Mouse (Mus musculus): ENCODE results near the gene Dnah2. TPM values are rescaled to one million over a fixed set of nuclear protein-coding genes. Genes with fewer than 3 reads are reported as not detected.
"Not testable (repeated sequence)": the region's sequence is repeated elsewhere in the genome, so short reads cannot be mapped to it uniquely, and the experiment has no call there.

Gene Dnah2
- total RNA-seq, 2 experiments from 2014 or later: 3.5 to 3.6 TPM

DNA sequence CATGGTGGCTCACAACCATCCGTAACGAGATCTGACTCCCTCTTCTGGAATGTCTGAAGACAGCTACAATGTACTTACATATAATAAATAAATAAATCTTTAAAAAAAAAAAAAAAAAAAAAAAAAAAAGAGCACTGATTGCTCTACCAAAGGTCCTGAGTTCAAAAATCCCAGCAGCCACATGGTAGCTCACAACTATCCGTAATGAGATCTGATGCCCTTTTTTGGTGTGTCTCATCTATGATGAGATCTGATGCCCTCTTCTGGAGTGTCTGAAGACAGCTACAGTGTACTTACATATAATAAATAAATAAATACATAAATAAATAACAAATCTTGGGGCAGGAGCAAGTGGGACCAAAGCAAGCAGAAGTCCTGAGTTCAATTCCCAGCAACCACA, 7.2 kb downstream of the Dnah2 start:
- DNase-seq (ENCODE audit: low spot score in 2 of 2); intact Hi-C loops (cut with DNase I): not testable (repeated sequence)

DNA sequence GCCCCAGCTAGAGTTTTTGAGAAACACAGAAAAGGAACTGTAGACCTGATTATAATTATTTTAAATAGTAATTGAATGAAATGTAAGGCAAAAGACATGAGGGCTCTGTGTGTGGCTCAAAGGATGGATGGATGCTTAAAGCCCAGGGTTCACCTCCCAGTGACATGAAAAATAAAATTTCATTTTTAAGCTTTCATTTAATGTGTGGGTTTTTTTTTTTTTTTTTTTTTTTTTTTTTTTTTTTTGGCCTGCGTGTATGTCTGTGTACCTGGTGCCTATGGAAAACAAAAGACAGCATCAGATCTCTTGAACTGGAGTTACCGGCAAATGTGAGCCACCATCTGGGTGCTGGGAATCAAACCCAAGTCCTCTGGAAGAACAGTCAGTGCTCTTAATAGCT, 8.2 kb downstream of the Dnah2 start:
- intact Hi-C loops (cut with DNase I): no loop called here
- no peak for DNase-seq (ENCODE audit: low spot score in 2 of 2)

DNA sequence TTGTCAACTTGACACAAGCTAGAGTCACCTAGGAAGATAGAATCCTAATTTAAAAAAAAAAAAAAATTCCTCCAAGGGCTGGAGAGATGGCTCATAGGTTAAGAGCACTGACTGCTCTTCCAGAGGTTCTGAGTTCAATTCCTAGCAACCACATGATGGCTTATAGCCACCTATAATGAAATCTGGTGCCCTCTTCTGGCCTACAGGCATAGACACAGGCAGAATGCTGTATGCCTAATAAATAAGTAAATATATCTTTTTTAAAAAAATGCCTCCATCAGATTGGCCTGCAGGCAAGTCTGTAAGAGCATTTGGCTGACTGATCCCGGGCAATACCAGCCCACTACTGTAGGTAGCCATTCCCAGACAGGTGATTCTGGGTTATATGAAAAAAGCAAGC, 13.9 kb downstream of the Dnah2 start:
- intact Hi-C loops (cut with DNase I): loop anchor here (5.0 kb wide), 1 partner anchor 42 kb away; no protein-coding TSS in a partner anchor
- DNase-seq (ENCODE audit: low spot score in 2 of 2): no peak

DNA sequence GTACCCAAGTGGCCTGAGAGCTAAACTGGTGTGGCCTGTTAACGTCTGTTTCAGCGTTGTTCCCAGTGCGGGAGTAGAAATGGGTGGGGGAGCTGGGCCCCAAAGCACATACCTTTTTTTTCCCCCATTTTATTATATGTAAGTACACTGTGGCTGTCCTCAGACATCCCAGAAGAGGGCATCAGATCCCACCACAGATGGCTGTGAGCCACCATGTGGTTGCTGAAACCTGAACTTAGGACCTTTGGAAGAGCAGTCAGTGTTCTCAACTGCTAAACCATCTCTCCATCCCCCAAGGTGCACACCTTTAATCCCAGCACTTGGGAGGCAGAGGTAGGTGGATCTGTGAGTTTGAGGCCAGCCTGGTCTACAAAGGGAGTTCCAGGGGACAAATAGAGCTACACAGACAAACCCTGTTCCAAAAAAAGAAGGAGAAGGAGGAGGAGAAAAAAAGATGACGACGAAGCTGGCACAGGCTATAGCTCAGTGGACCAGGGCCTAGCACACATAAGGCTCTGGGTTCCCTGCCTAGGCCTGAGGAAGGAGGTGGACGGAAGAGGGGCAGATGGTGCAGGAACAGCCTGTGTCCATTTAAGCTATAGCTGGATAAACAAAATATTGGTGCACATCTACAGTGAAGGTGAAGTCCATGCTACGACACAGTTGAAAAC, 16.3 kb downstream of the Dnah2 start:
- intact Hi-C loops (cut with DNase I): loop anchor here (5.0 kb wide), 1 partner anchor 45 kb away; no protein-coding TSS in a partner anchor
- no peak for DNase-seq (ENCODE audit: low spot score in 2 of 2)

DNA sequence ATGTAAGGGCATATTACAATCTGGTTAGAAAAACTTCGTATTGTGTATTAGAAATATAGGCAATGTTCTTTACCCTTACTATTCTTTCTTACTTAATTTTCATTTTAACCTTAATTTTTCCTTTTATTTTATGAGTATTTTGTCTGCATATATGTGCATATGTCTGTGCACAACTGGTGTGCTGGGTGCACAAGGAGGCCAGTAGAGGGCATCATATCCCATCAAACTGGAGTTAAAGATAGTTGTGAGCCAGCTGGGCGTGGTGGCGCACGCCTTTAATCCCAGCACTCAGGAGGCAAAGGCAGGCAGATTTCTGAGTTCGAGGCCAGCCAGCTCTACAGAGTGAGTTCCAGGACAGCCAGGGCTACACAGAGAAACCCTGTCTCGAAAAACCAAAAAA, 18.2 kb downstream of the Dnah2 start:
- not testable (repeated sequence) for DNase-seq (ENCODE audit: low spot score in 2 of 2)
- intact Hi-C loops (cut with DNase I): loop anchor here (5.0 kb wide), 1 partner anchor 47 kb away; no protein-coding TSS in a partner anchor

DNA sequence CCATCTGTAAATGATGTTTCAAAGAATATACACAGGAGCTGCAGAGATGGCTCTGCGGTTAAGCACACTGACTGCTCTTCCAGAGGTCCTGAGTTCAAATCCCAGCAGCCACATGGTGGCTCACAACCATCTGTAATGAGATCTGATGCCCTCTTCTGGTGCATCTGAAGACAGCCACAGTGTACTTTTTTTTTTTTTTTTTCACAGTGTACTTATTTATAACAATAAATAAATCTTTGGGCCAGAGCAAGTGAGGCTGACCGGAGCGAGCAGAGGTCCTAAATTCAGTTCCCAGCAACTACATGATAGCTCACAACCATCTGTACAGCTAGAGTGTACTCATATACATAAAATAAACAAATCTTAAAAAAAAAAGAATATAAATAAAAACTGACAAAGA, 18.6 kb downstream of the Dnah2 start:
- DNase-seq (ENCODE audit: low spot score in 2 of 2): not testable (repeated sequence)
- intact Hi-C loops (cut with DNase I): loop anchor here (5.0 kb wide), 1 partner anchor 47 kb away; no protein-coding TSS in a partner anchor

DNA sequence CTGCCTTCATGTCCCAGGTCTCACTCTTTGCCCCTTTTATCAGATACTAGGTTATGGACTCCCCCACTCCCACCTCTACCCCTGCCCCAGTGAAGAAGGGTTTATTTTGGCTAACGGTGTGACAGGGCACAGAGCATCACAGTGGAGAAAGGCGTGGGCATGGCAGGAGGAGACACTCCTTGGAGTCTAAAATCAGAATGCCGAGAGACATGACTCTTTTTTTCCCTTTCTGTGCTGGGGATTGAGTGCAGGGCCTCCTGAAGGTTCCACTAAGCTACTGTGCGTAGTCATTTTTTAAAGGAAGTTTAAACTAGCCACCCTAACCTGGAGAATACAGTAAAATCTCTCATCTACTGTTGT, 20.9 kb downstream of the Dnah2 start:
- no peak for DNase-seq (ENCODE audit: low spot score in 2 of 2)
- intact Hi-C loops (cut with DNase I): no loop called here

DNA sequence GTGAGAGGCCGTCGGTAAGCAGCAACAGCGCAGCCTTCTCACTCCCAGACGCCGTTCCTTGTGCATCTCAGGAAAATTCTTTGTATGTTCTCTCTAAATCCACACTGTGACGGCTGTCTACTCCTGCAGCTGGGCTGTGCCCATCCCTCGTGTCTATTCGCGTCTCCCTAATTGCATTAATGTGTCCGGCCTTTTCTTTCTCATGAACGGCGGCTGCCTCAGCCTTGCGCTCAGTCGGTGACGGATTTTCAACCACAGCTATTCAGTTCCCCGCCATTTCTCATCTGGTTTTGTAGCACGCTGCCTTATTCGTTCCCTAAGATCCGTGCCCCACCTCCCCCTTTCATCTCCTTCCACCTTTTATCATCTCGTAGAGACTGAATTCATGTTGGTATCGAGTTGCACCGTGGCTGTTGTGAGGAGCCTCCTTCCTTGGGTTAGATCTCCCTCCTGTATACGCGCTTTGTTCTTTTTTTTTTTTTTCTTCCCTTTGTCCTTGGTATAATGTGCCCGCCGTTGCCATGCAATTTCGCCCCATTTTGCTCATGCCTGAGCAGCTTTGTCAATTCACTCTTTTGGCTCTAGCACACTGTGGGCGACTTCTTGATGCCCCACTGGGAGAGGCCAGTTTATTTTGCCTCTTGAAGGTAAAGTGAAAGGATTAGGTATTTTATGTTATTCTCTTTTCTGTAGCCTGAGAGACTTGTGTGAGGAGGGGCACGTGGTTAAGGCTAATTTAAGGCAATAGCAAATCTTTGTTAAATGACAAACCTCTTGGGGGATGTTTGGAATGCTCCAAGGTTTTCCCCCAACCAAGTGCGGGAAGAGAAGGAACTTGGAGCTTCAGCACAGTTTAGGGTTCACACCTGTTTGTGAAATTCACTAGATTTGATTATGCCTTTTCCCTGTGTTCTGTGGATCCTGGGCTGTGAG, 21.5 kb downstream of the Dnah2 start:
- intact Hi-C loops (cut with DNase I): no loop called here
- DNase-seq (ENCODE audit: low spot score in 2 of 2): peak; percentile 29 to 53

DNA sequence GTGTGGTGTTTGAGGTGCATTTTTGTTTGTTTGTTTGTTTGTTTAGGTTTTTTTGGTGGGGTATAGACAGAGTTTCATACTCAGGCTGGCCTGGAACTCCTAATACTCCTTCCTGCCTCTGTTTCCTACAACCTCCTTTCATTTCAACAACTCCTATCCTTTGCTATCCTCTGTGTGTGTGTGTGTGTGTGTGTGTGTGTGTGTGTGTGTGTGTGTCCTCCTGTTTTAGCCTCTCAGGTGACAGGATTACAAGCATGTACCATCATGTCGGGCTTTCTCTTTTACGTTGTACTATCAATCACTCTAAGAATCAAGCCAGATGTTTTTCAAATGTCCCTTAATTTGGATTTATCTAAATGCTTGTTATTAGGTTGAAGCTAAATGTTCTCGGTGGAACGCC, 22.3 kb downstream of the Dnah2 start:
- intact Hi-C loops (cut with DNase I): no loop called here
- no peak for DNase-seq (ENCODE audit: low spot score in 2 of 2)

DNA sequence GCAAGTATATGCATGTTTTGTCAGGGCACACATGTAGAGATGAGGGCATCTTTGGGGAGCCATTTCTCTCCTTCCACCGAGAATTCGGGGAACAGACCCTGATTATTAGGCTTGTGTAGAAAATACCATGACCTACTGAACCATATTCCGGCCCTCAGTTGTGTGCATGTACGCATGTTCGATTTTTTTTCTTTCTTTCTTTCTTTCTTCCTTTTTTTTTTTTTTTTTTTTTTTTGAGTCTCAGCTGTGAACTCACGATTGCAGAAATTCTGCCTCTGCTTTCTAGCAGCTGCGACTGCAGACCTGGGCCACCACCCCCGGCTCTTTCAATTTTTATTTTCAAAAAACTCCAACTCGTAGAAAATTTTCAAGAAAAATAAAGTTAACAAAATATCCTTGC, 23.2 kb downstream of the Dnah2 start:
- intact Hi-C loops (cut with DNase I): no loop called here

DNA sequence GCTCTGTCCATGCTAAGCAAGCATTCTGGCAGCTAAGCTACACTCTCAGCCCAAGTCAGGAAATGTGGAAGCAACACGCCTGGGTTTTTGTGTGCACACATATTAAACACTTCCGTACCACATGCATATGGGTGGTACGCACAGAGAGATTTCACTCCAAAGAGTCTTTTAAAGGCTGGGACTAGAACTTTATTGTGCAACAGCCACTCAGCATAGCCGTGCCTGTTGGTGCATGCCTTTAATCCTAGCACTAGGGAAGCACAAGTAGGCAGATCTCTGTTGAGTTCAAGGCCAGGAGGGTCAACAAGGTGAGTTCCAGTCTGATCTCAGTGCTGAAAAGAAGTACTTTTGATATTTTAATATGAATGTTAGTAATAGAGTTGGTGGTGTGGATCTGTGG, 25.3 kb downstream of the Dnah2 start:
- DNase-seq (ENCODE audit: low spot score in 2 of 2): no peak
- intact Hi-C loops (cut with DNase I): no loop called here

More for the DNA sequence above, 23.2 kb downstream of the Dnah2 start:
- DNase-seq (ENCODE audit: low spot score in 2 of 2): no peak

DNA sequence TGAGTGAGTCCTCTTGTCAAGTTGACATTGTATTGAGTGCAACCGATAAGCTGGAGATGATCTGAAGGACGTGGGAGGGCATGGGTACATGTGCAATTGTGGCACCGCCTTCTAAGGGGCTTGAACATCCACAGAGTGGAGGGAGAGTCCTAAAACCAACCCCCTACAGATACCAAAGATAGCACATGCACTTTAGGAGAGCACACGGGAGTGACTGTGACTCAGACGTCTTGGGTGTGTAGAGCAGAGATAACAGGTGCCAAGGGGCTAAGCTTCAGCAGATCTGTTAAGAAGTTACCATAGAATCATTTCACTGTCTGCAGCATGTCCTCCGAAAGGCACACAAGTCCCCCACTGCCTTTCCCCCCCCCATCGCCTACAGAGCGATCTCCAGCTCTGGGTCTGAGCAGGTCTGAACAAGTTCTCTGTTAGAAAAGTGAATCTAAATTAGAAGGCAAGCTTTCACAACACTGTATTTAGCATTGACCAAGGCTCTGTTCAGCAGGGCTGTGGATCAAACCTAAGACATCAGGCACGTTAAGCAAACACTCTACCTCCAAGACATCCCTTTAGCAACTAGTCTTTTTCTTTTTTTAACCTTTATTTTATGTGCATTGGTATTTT, 27.3 kb downstream of the Dnah2 start:
- no peak for DNase-seq (ENCODE audit: low spot score in 2 of 2)
- intact Hi-C loops (cut with DNase I): no loop called here

DNA sequence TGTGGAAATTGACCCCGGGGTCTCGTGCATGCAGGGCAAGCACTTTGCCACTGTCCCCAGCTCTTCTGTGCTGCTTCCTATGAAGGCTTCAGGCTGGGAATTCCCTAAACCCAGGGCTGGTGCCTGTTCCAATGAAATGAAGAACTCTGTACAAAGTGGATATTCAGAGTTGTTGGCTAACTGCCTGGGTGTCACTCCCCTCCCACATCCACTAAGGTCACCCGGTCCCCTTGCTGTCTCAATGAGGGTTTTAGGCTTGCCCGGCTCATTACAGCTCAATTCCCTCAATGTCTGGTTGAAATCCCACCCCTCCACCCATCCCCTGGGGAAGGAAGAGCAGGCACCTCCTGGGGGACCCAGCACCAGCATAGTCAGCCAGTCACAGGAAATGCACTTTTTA, 28.9 kb downstream of the Dnah2 start:
- intact Hi-C loops (cut with DNase I): no loop called here
- no peak for DNase-seq (ENCODE audit: low spot score in 2 of 2)

DNA sequence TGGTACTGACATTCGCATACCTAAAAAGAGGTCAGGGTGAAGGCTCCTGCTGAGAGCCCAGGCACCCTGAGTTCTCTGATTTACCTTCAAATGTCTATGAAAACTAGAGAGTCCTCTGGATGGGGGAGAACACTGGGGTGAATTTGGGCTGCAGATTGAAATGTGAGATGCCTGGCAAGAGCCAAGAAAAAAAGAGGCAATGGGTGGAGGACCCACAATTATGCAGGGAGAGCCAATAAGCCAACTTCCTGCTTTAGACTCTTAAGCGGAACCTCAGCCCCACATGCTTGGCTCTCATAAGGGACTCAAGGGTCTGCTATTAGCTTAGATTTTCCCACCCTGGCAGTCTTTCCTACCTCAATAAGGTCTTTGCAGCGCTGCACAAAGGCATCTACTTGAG, 32.2 kb downstream of the Dnah2 start:
- intact Hi-C loops (cut with DNase I): no loop called here
- no peak for DNase-seq (ENCODE audit: low spot score in 2 of 2)

DNA sequence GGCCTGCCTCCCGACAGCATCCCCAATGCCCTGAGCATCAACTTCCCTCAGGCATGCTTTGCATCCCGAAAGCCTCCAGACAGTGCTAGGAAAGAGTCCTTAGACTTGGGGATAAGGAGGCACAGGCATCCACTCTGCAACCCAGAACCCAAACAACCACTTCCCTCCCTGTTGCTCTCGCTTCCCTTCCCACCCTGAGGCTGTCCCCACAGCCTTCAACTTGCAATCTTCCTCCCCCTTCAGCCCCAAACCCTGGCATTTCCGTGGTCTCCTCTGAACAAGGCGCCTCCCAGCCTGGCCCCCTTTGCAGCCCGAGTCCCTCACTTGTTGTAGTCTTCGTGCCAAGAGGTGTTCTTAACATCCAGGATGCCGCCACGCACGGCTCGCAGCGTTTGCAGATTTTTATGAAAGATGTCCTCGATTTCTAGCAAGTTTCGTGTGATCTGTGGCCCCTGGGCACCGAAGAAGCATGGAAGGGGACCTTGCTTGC, 32.7 kb downstream of the Dnah2 start:
- DNase-seq (ENCODE audit: low spot score in 2 of 2): no peak

DNA sequence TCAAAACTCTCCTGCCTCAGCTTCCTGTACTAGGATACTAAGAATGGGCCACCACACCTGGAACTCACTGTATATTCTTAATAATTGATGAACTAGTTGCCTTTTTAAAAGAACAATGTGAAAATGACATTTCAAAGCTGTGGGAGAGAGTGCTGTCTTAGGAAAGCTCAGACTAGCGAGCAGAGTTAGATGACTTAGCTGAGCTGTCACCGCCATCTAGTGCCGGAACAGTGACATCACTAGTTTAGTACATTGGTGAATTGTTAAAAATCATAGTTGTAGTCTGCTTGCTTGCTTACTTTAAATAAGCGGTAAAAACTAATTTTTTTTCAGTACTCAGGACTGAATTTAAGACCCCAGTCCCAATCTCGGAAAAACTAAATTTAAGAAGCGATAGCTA, 35.1 kb downstream of the Dnah2 start:
- intact Hi-C loops (cut with DNase I): loop anchor here (1.0 to 5.0 kb wide), 4 partner anchors 82 to 262 kb away; no protein-coding TSS in a partner anchor
- peak; percentile 67 to 68 for DNase-seq (ENCODE audit: low spot score in 2 of 2)

More for the DNA sequence above, 32.7 kb downstream of the Dnah2 start:
- intact Hi-C loops (cut with DNase I): no loop called here

DNA sequence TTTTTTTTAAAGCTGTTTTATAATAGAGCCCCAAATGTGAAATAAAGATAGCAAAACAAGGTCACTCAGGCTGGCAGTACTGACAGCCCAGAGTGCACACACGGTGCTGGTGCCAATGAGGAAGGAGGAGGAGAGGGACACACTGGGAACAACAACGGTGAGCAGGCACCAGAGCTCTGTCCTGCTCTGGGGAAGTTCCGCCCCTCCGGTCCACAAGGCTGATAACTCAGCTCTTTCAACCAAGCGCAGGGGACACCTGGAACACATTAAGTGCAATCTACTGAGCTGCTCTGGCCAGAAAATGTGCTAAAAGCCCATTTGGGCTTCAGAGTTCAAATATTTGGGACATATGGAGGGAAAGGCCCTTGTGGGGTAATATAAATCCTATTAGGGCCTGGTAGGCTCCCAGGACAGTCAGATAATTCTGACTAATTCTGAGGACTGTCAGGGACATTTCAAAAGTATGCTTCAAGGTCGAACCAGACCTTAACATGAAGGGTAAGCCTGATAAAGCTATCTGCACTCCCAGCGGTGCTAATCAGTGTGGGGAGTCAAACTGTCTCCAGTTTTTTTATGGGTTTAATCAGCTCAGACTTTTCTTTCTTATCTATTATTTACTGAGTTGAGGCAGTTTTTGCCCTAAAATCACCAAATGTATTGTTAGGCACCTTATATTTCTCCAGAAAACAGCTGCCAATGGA, 38.0 kb downstream of the Dnah2 start:
- intact Hi-C loops (cut with DNase I): loop anchor here (1.0 to 5.0 kb wide), 4 partner anchors 79 to 259 kb away; no protein-coding TSS in a partner anchor
- no peak for DNase-seq (ENCODE audit: low spot score in 2 of 2)

DNA sequence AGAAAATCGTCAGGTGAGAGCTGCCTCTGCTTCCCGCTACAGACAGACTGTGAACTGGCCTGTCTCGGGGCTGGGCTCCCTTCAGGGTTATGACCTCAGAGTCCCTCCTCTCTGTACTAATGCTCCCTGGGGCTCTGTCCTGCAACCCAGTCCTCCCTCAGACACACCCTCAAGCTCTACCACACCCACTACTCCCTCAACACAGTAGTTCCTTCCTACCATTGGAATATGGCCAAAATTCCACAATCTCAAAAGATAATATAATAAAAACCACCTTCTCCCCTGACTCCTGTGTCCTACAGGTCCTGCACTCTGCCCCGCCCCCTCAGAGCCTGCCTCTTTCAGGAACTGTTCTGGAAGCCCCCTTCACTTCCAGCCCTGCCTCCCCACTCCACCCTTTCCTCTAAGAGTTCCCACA, 45.0 kb downstream of the Dnah2 start:
- DNase-seq (ENCODE audit: low spot score in 2 of 2): no peak
- intact Hi-C loops (cut with DNase I): no loop called here

DNA sequence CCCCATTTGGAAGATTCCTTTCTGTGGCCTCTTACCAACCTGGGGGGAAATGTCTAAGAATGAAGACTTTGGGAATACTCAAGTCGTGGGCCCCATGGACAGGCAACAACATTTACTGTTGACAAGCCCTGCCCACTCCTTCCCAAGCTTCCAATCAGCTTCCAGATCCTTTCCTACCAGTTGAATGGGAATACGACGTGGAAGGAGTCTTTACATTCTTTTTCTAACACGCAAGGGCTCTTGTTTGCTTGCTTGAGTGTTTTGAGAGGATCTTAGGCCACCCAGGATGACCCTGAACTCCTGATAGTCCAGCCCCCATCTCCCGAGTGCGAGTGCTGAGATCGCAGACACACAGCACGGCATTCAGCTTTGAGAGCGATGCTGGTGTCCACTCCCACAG, 47.4 kb downstream of the Dnah2 start:
- intact Hi-C loops (cut with DNase I): no loop called here
- no peak for DNase-seq (ENCODE audit: low spot score in 2 of 2)
